In the genomic region with DNA sequence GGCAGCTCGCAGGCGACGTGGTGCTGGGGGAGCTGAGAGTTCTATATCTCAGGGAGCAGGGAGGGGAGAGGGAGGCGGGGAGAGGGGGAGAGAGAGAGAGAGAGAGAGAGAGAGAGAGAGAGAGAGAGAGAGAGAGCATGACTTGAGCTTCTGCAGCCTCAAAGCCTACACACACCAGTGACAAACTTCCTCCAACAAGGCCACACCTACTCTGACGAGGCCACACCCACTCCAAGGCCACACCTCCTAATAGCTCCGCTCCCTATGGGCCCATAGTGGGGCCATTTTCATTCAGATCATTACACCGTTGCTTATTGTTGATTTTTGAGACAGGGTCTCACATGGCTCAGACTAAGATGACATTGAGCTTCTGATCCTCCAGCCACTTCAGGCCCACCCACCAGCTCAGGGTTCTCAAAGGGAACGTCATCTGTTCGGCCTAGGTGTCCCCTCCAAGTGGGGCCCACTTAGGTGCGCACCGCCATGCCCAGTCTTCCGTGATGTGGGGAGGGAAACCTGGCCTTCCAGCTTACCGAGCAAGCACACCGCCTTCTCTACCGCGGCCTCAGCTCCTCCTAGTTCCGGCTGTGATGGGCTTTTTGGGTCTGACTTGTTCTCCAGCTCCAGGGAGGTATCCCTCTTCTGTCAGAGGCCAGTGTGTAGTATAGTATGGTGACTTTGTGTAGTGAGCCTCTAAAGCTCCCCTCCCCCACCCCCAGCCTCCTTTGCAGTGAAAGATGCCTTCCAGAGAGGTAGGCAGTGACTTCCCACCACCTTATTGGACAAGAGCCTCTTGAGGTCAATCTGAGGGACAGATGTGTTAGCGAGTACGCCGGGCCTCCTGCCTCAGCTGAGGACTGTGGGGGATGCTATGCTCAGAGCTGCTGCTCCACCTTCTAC, we compare ENCODE assay signal across 9 mouse cellular contexts. TPM values are rescaled to one million over a fixed set of nuclear protein-coding genes. Genes with fewer than 3 reads are reported as not detected.
A peak's percentile ranks its signal among the peaks of the same experiment; 100 is the strongest.
DNase-seq lines count a peak whose midpoint lies in the region; ATAC-seq and TF ChIP-seq lines count a peak whose summit lies in the region.
"Had no signal": no experiment of that assay in that cellular context is flagged by ENCODE, and none has a peak within 500 bp of the region (broad histone marks: within the 10 kb centered on the region; RNA-seq: fewer than 3 reads in every experiment).

No protein-coding gene starts in this region.

- TF ChIP-seq POLR2A in cerebellum, adult 2 months (IDR thresholded peaks at IDR 0.05; ENCODE audit: borderline replicate concordance, insufficient read depth, low read length), result no peak
- no peak for TF ChIP-seq POLR2A in lung, adult 2 months (IDR thresholded peaks at IDR 0.05; ENCODE audit: borderline replicate concordance, extremely low read depth, low read depth, low read length)

- no peak overlapping the region for H3K4me2 ChIP-seq in lung, embryonic 16.5 days (ENCODE audit: low read depth, low read length)
- no peak overlapping the region for H3K4me2 ChIP-seq in embryonic facial prominence, embryonic 12.5 days (replicated peaks)
- H3K4me2 ChIP-seq: heart, embryonic 15.5 days had no signal

- peak overlapping the region; percentile 98 for H3K27ac ChIP-seq in cerebellum, adult 2 months (ENCODE audit: insufficient read depth, low read length)
- H3K27ac ChIP-seq in lung, embryonic 16.5 days (ENCODE audit: low read length), result no peak overlapping the region
- peak overlapping the region; percentile 18; the same call in 1 of the 2 replicates for H3K27ac ChIP-seq in embryonic facial prominence, embryonic 12.5 days
- H3K27ac ChIP-seq: heart, embryonic 15.5 days had no signal

- peak; percentile 40 to 53 for DNase-seq in cerebellum, adult 2 months
- DNase-seq in lung, adult 2 months, result no peak
- DNase-seq in urinary bladder, postnatal 4 days (ENCODE audit: low spot score in 2 of 2), result no peak
- DNase-seq in ovary, postnatal 36 days (ENCODE audit: low spot score), result no peak

- no peak overlapping the region for H3K9ac ChIP-seq in lung, embryonic 16.5 days (ENCODE audit: low read length)
- no peak overlapping the region for H3K9ac ChIP-seq in embryonic facial prominence, embryonic 12.5 days
- H3K9ac ChIP-seq: heart, embryonic 15.5 days had no signal

- H3K9me3 ChIP-seq in lung, embryonic 16.5 days (ENCODE audit: control insufficient read depth, low read length), result no peaks in the 10 kb centered on the region
- H3K9me3 ChIP-seq in embryonic facial prominence, embryonic 12.5 days, result no peaks in the 10 kb centered on the region
- H3K9me3 ChIP-seq: heart, embryonic 15.5 days had no signal

- peaks cover 80% of the 10 kb centered on the region for H3K4me1 ChIP-seq in cerebellum, adult 2 months (ENCODE audit: control insufficient read depth, insufficient read depth, low read length)
- H3K4me1 ChIP-seq in lung, embryonic 16.5 days (replicated peaks; ENCODE audit: control insufficient read depth, insufficient read depth, low read length), result peaks cover 19% of the 10 kb centered on the region
- peaks cover 7% of the 10 kb centered on the region for H3K4me1 ChIP-seq in lung, adult 2 months (ENCODE audit: control insufficient read depth, insufficient read depth, low read length)
- peaks cover 40% of the 10 kb centered on the region for H3K4me1 ChIP-seq in embryonic facial prominence, embryonic 12.5 days

- no peaks in the 10 kb centered on the region for H3K27me3 ChIP-seq in cerebellum, adult 2 months (ENCODE audit: control insufficient read depth, insufficient read depth, low read length)
- H3K27me3 ChIP-seq in lung, embryonic 16.5 days (ENCODE audit: control insufficient read depth, insufficient read depth, low read depth, low read length), result no peaks in the 10 kb centered on the region
- H3K27me3 ChIP-seq in embryonic facial prominence, embryonic 12.5 days, result no peaks in the 10 kb centered on the region
- H3K27me3 ChIP-seq: heart, embryonic 15.5 days had no signal

- H3K36me3 ChIP-seq in lung, embryonic 16.5 days (ENCODE audit: control insufficient read depth, insufficient read depth, low read length), result no peaks in the 10 kb centered on the region
- 0 out of 2 replicates have a peak, but pooled peaks cover 5% of the 10 kb centered on the region for H3K36me3 ChIP-seq in embryonic facial prominence, embryonic 12.5 days
- H3K36me3 ChIP-seq: heart, embryonic 15.5 days had no signal

- WGBS in cerebellum, adult 2 months, result 59% methylated on average over 20 of the region's 20 CpGs
- WGBS in lung, embryonic 16.5 days, result 65% methylated on average over 20 of the region's 20 CpGs
- WGBS in lung, adult 2 months, result 71% methylated on average over 20 of the region's 20 CpGs
- WGBS in embryonic facial prominence, embryonic 12.5 days, result 74% methylated on average over 20 of the region's 20 CpGs

- no peak overlapping the region for H3K4me3 ChIP-seq in cerebellum, adult 2 months (replicated peaks; ENCODE audit: insufficient read depth, low read depth, low read length)
- H3K4me3 ChIP-seq in lung, embryonic 16.5 days (ENCODE audit: low read length), result no peak overlapping the region
- H3K4me3 ChIP-seq in lung, adult 2 months (replicated peaks; ENCODE audit: extremely low read depth, low read depth, low read length), result no peak overlapping the region
- no peak overlapping the region for H3K4me3 ChIP-seq in embryonic facial prominence, embryonic 12.5 days
- H3K4me3 ChIP-seq: heart, embryonic 15.5 days had no signal

- no peak for ATAC-seq in cerebellum, adult (ENCODE audit: insufficient number of reproducible peaks, low FRiP score, low TSS enrichment)
- 0 out of 2 replicates have a peak, but pooled peaks have one; percentile 5 for ATAC-seq in lung, embryonic 16.5 days (ENCODE audit: low read depth)
- ATAC-seq in embryonic facial prominence, embryonic 12.5 days (ENCODE audit: insufficient number of reproducible peaks, insufficient read depth, low FRiP score, low TSS enrichment), result no peak
- ATAC-seq in megakaryocyte progenitor cell, adult 5-6 weeks (replicated peaks; ENCODE audit: poor library complexity), result peak; percentile 56

- TF ChIP-seq CTCF in cerebellum, adult 2 months (IDR thresholded peaks at IDR 0.05; ENCODE audit: borderline replicate concordance, insufficient read depth, low read depth, low read length), result no peak
- no peak for TF ChIP-seq CTCF in lung, adult 2 months (IDR thresholded peaks at IDR 0.05; ENCODE audit: insufficient read depth, low read length)

RNA-seq across cellular contexts. Expression of gene Ttyh2, which starts 8.7 kb away (rescaled TPM):
- 81.2 and 92.5 TPM in 2 replicates for polyA plus RNA-seq in cerebellum, adult 2 months (2012; rRNA removed)
- polyA plus RNA-seq in lung, embryonic 16.5 days (2015; fragmentation: Nextera tagmentation; extraction: Ambion mirVana), result 13.7 and 14.1 TPM in 2 replicates
- 19.0 and 20.8 TPM in 2 replicates for polyA plus RNA-seq in lung, adult 2 months (2012; rRNA removed)
- polyA plus RNA-seq in embryonic facial prominence, embryonic 12.5 days (2016; fragmentation: Nextera tagmentation; extraction: Ambion mirVana), result 21.6 and 24.5 TPM in 2 replicates
- total RNA-seq in megakaryocyte progenitor cell, adult 5-6 weeks (2015), result 3.1 and 4.0 TPM in 2 replicates
- total RNA-seq in megakaryocyte progenitor cell, adult 5-6 weeks (2017), result 4.4 and 5.9 TPM in 2 replicates

RNA-seq across cellular contexts. Expression of gene Rpl38, which starts 15.6 kb away (rescaled TPM):
- polyA plus RNA-seq in cerebellum, adult 2 months (2012; rRNA removed), result 1,362 and 1,509 TPM in 2 replicates
- polyA plus RNA-seq in lung, embryonic 16.5 days (2015; fragmentation: Nextera tagmentation; extraction: Ambion mirVana), result 787 and 914 TPM in 2 replicates
- 390 and 404 TPM in 2 replicates for polyA plus RNA-seq in lung, adult 2 months (2012; rRNA removed)
- 893 and 953 TPM in 2 replicates for polyA plus RNA-seq in embryonic facial prominence, embryonic 12.5 days (2016; fragmentation: Nextera tagmentation; extraction: Ambion mirVana)
- total RNA-seq in megakaryocyte progenitor cell, adult 5-6 weeks (2015), result 1,088 and 1,176 TPM in 2 replicates
- total RNA-seq in megakaryocyte progenitor cell, adult 5-6 weeks (2017), result 3,319 and 5,175 TPM in 2 replicates

RNA-seq across cellular contexts. Expression of gene Dnaic2, which starts 43.2 kb away (rescaled TPM):
- 3.9 and 5.0 TPM in 2 replicates for polyA plus RNA-seq in cerebellum, adult 2 months (2012; rRNA removed)
- polyA plus RNA-seq in lung, embryonic 16.5 days (2015; fragmentation: Nextera tagmentation; extraction: Ambion mirVana), result 7.1 and 8.5 TPM in 2 replicates
- polyA plus RNA-seq in lung, adult 2 months (2012; rRNA removed), result 10.5 and 13.3 TPM in 2 replicates
- polyA plus RNA-seq in embryonic facial prominence, embryonic 12.5 days (2016; fragmentation: Nextera tagmentation; extraction: Ambion mirVana), result 2.0 and 2.2 TPM in 2 replicates
- not detected in 2 replicates for total RNA-seq in megakaryocyte progenitor cell, adult 5-6 weeks (2015)
- total RNA-seq in megakaryocyte progenitor cell, adult 5-6 weeks (2017), result not detected in 2 replicates

Comparison
In these comparisons a context has a peak if more than half of its experiments do, and no peak if none do; other contexts are left out.
1. DNase-seq: peak in cerebellum, adult 2 months (2 of 2); none in lung, adult 2 months (single experiment), urinary bladder, postnatal 4 days (0 of 2) and ovary, postnatal 36 days (single experiment).
2. ATAC-seq: peak in lung, embryonic 16.5 days (single experiment) and megakaryocyte progenitor cell, adult 5-6 weeks (single experiment); none in cerebellum, adult (single experiment) and embryonic facial prominence, embryonic 12.5 days (single experiment).